Mouse (Mus musculus) liver, embryonic 16.5 days (tissue): Measurements from ENCODE around the gene Baiap3. TPM values are rescaled to one million over a fixed set of nuclear protein-coding genes. Genes with fewer than 3 reads are reported as not detected.

Experiments
- ATAC-seq: fragments of 200-750 bp; cut with Nextera tagmentation; 2 replicates; pipeline ENCODE4 v1.8.0; 2017; ENCODE audit warnings: low read depth, mild to moderate bottlenecking, moderate number of reproducible peaks, moderate library complexity
- H3K27ac ChIP-seq: fragments of 300-500 bp; sonication (generic); 2 replicates; pipeline ENCODE4 v1.5.1; 2014; ENCODE audit warnings: mild to moderate bottlenecking, low read length
- H3K27me3 ChIP-seq: fragments of 300-500 bp; sonication (generic); 2 replicates; pipeline ENCODE4 v1.6.1; 2014; ENCODE audit warnings: low read depth, low read length, mixed read lengths; ENCODE audit not compliant: control insufficient read depth, insufficient read depth
- H3K36me3 ChIP-seq: fragments of 300-500 bp; sonication (generic); 2 replicates; pipeline ENCODE4 v1.6.1; 2014; ENCODE audit warnings: mild to moderate bottlenecking; ENCODE audit not compliant: control insufficient read depth, insufficient read depth
- H3K4me1 ChIP-seq: fragments of 300-500 bp; sonication (generic); 2 replicates; pipeline ENCODE4 v1.6.1; 2014; ENCODE audit warnings: low read depth, low read length, mixed read lengths; ENCODE audit not compliant: control insufficient read depth
- H3K4me2 ChIP-seq: fragments of 300-500 bp; sonication (generic); 2 replicates; pipeline ENCODE4 v1.6.1; 2014; ENCODE audit warnings: low read depth, low read length, mixed read lengths
- H3K4me3 ChIP-seq: fragments of 300-500 bp; sonication (generic); 2 replicates; pipeline ENCODE4 v1.5.1; 2014; ENCODE audit warnings: low read depth, mild to moderate bottlenecking, low read length
- H3K9ac ChIP-seq: fragments of 300-500 bp; sonication (generic); 2 replicates; pipeline ENCODE4 v1.6.1; 2014; ENCODE audit warnings: low read depth, low read length
- H3K9me3 ChIP-seq: fragments of 300-500 bp; sonication (generic); replicated peaks from 2 replicates; pipeline ENCODE4 v1.6.1; 2016; ENCODE audit warnings: low read length; ENCODE audit not compliant: control insufficient read depth
- WGBS: fragments of 180-500 bp; shearing (Covaris S2); extraction: QIAGEN DNeasy Blood & Tissue Kit; methylation state at CpG from one replicate; pipeline ENCODE4 v1.1.7; 2014; ENCODE audit not compliant: insufficient replicate concordance; 5-methylcytosine and 5-hydroxymethylcytosine counted together
- polyA plus RNA-seq: library from polyadenylated mRNA; unstranded; fragments of >200 nt; fragmentation: Nextera tagmentation; extraction: Ambion mirVana; gene quantifications from 2 replicates; pipeline ENCODE4 v1.2.1, GENCODE M21; 2015

The Baiap3 gene
- polyA plus RNA-seq, 1 experiment from 2014 or later = 0.57 TPM

- H3K9me3 ChIP-seq = no peaks in the 10 kb centered on the region
- peak within 1 kb of the TSS; percentile 70 for H3K4me2 ChIP-seq
- no peaks in the 10 kb centered on the region for H3K36me3 ChIP-seq
- no peaks in the 10 kb centered on the region for H3K27me3 ChIP-seq
- H3K27ac ChIP-seq = peak within 1 kb of the TSS; percentile 97
- whole genome bisulfite sequencing = 67% methylated on average over 9 of the region's 9 CpGs
- peak within 1 kb of the TSS; percentile 97 for H3K4me3 ChIP-seq
- H3K9ac ChIP-seq = peak within 1 kb of the TSS; percentile 99
- no peak for ATAC-seq
- peaks cover 35% of the 10 kb centered on the region for H3K4me1 ChIP-seq
Measured at GRCm38 (mm10) chr17:25274571-25275346, 18.6 kb upstream of the Baiap3 start, which contains the start of gene Ube2i. TSS of gene Ube2i (minus strand) at chr17:25274622.

- 1% methylated on average over 41 of the region's 45 CpGs for WGBS
- H3K9ac ChIP-seq = peak overlapping the region; percentile 99
- H3K4me1 ChIP-seq = peaks cover 35% of the 10 kb centered on the region
- peak overlapping the region; percentile 97 for H3K4me3 ChIP-seq
- H3K36me3 ChIP-seq = peaks cover under 1% of the 10 kb centered on the region; the same call in 1 of the 2 replicates
- H3K27me3 ChIP-seq = no peaks in the 10 kb centered on the region
- peak overlapping the region; percentile 70 for H3K4me2 ChIP-seq
- H3K9me3 ChIP-seq = no peaks in the 10 kb centered on the region
- peak overlapping the region; percentile 97 for H3K27ac ChIP-seq
- peak; percentile 80 for ATAC-seq
Measured at GRCm38 (mm10) chr17:25273706-25274501, 17.7 kb upstream of the Baiap3 start.

GRCm38 (mm10) chr17:25272951-25273705 is 17.0 kb upstream of the Baiap3 start:
- Histone ChIP-seq H3K9ac (peak overlapping the region; percentile 99), H3K27ac (peak overlapping the region; percentile 97), H3K4me2 (peak overlapping the region; percentile 70), H3K4me3 (peak overlapping the region; percentile 97), H3K36me3 (peaks cover 8% of the 10 kb centered on the region), H3K27me3 (no peaks in the 10 kb centered on the region), H3K4me1 (peaks cover 35% of the 10 kb centered on the region), H3K9me3 (no peaks in the 10 kb centered on the region)
- peak; percentile 85 for ATAC-seq
- WGBS = 0% methylated on average over 88 of the region's 92 CpGs

- Histone ChIP-seq H3K36me3 (peaks cover 16% of the 10 kb centered on the region), H3K4me1 (peaks cover 35% of the 10 kb centered on the region), H3K27me3 (no peaks in the 10 kb centered on the region), H3K27ac (peak overlapping the region; percentile 97), H3K9ac (peak overlapping the region; percentile 99), H3K4me2 (peak overlapping the region; percentile 70), H3K9me3 (no peaks in the 10 kb centered on the region), H3K4me3 (peak overlapping the region; percentile 97)
- peak; percentile 19 for ATAC-seq
- under 1% methylated on average over 10 of the region's 10 CpGs for WGBS
Measured at GRCm38 (mm10) chr17:25272326-25272725, 16.2 kb upstream of the Baiap3 start.

GRCm38 (mm10) chr17:25270795-25271335 is 14.7 kb upstream of the Baiap3 start:
- Histone ChIP-seq H3K4me1 (peaks cover 35% of the 10 kb centered on the region), H3K27me3 (no peaks in the 10 kb centered on the region), H3K36me3 (peaks cover 30% of the 10 kb centered on the region), H3K9me3 (no peaks in the 10 kb centered on the region), H3K4me2 (peak overlapping the region; percentile 70), H3K9ac (no peak overlapping the region; the same call in 1 of the 2 replicates), H3K4me3 (no peak overlapping the region), H3K27ac (no peak overlapping the region)
- WGBS = 65% methylated on average over 2 of the region's 2 CpGs
- no peak for ATAC-seq

- Histone ChIP-seq H3K27me3 (no peaks in the 10 kb centered on the region), H3K36me3 (peaks cover 60% of the 10 kb centered on the region), H3K9ac (no peak overlapping the region), H3K4me2 (no peak overlapping the region), H3K9me3 (no peaks in the 10 kb centered on the region), H3K4me1 (no peaks in the 10 kb centered on the region), H3K4me3 (no peak overlapping the region), H3K27ac (no peak overlapping the region)
- WGBS = 72% methylated on average over 3 of the region's 3 CpGs
- 0 out of 2 replicates have a peak, but pooled peaks have one; percentile 31 for ATAC-seq
Measured at GRCm38 (mm10) chr17:25264453-25264852, 8.3 kb upstream of the Baiap3 start.

GRCm38 (mm10) chr17:25257804-25258261 is 1.7 kb upstream of the Baiap3 start:
- Histone ChIP-seq H3K4me2 (no peak overlapping the region), H3K4me3 (no peak overlapping the region), H3K4me1 (peaks cover 7% of the 10 kb centered on the region), H3K9ac (no peak overlapping the region), H3K9me3 (no peaks in the 10 kb centered on the region), H3K36me3 (peaks cover 10% of the 10 kb centered on the region), H3K27ac (no peak overlapping the region), H3K27me3 (peaks cover 36% of the 10 kb centered on the region)
- no peak for ATAC-seq
- 50% methylated on average over 6 of the region's 6 CpGs for WGBS

- Histone ChIP-seq H3K9ac (no peak overlapping the region), H3K27me3 (peaks cover 36% of the 10 kb centered on the region), H3K27ac (no peak overlapping the region), H3K4me2 (no peak overlapping the region), H3K4me3 (no peak overlapping the region), H3K4me1 (peaks cover 7% of the 10 kb centered on the region), H3K36me3 (peaks cover 4% of the 10 kb centered on the region; the same call in 1 of the 2 replicates), H3K9me3 (no peaks in the 10 kb centered on the region)
- ATAC-seq = no peak
- WGBS = 33% methylated on average over 2 of the region's 2 CpGs
Measured at GRCm38 (mm10) chr17:25255110-25255509, 1.1 kb downstream of the Baiap3 start.
